Mouse (Mus musculus) embryo, embryonic 10 days (tissue): Measurements from ENCODE around the gene Tspan10.

Experiments used
- DNase-seq: peaks from one replicate; pipeline ENCODE4 v3.0.0-alpha.2; 2015; ENCODE audit warnings: low spot score

The Tspan10 gene

GRCm38 (mm10) chr11:120492878-120493203 is 50.4 kb downstream of the Tspan10 start:
- no peak for DNase-seq

GRCm38 (mm10) chr11:120493351-120493750 is 50.9 kb downstream of the Tspan10 start:
- DNase-seq = no peak

- no peak for DNase-seq
Measured at GRCm38 (mm10) chr11:120493911-120494310, 51.5 kb downstream of the Tspan10 start.
